Mouse (Mus musculus) liver, embryonic 13.5 days (tissue): ENCODE results near the gene Lrrc20. TPM values are rescaled to one million over a fixed set of nuclear protein-coding genes. Genes with fewer than 3 reads are reported as not detected.
A peak's percentile ranks its signal among the peaks of the same experiment; 100 is the strongest.
"Not testable (repeated sequence)": the region's sequence is repeated elsewhere in the genome, so short reads cannot be mapped to it uniquely, and the experiment has no call there.

Source experiments
- ATAC-seq: fragments of 200-750 bp; cut with Nextera tagmentation; 2 replicates; pipeline ENCODE4 v1.8.0; 2017; ENCODE audit warnings: low read depth, mild to moderate bottlenecking, moderate number of reproducible peaks, moderate library complexity
- DNase-seq: peaks from one replicate; pipeline ENCODE4 v3.0.0; 2022
- H3K27ac ChIP-seq: fragments of 300-500 bp; sonication (generic); 2 replicates; pipeline ENCODE4 v1.5.1; 2015; ENCODE audit warnings: moderate library complexity, mild to moderate bottlenecking, inconsistent platforms
- H3K27me3 ChIP-seq: fragments of 300-500 bp; sonication (generic); 2 replicates; pipeline ENCODE4 v1.6.1; 2015; ENCODE audit warnings: mild to moderate bottlenecking, inconsistent platforms
- H3K36me3 ChIP-seq: fragments of 300-500 bp; sonication (generic); 2 replicates; pipeline ENCODE4 v1.6.1; 2015; ENCODE audit warnings: mild to moderate bottlenecking, inconsistent platforms
- H3K4me1 ChIP-seq: fragments of 300-500 bp; sonication (generic); replicated peaks from 2 replicates; pipeline ENCODE4 v1.6.1; 2015; ENCODE audit warnings: inconsistent platforms
- H3K4me2 ChIP-seq: fragments of 300-500 bp; sonication (generic); 2 replicates; pipeline ENCODE4 v1.6.1; 2015; ENCODE audit warnings: inconsistent platforms, mild to moderate bottlenecking, moderate library complexity
- H3K4me3 ChIP-seq: fragments of 300-500 bp; sonication (generic); replicated peaks from 2 replicates; pipeline ENCODE4 v1.5.1; 2015; ENCODE audit warnings: mild to moderate bottlenecking, inconsistent platforms
- H3K9ac ChIP-seq: fragments of 300-500 bp; sonication (generic); 2 replicates; pipeline ENCODE4 v1.6.1; 2015; ENCODE audit warnings: mild to moderate bottlenecking, inconsistent platforms
- H3K9me3 ChIP-seq: fragments of 300-500 bp; sonication (generic); replicated peaks from 2 replicates; pipeline ENCODE4 v1.6.1; 2016; ENCODE audit warnings: inconsistent platforms
- WGBS: fragments of 180-500 bp; shearing (Covaris S2); methylation state at CpG from one replicate; pipeline ENCODE4 v1.1.7; 2015; ENCODE audit not compliant: insufficient replicate concordance; 5-methylcytosine and 5-hydroxymethylcytosine counted together
- polyA plus RNA-seq: library from polyadenylated mRNA; unstranded; fragments of >200 nt; fragmentation: Nextera tagmentation; extraction: Ambion mirVana; gene quantifications from 2 replicates; pipeline ENCODE4 v1.2.1, GENCODE M21; 2015

Gene Lrrc20
- polyA plus RNA-seq, 1 experiment from 2014 or later: 7.8 TPM

DNA sequence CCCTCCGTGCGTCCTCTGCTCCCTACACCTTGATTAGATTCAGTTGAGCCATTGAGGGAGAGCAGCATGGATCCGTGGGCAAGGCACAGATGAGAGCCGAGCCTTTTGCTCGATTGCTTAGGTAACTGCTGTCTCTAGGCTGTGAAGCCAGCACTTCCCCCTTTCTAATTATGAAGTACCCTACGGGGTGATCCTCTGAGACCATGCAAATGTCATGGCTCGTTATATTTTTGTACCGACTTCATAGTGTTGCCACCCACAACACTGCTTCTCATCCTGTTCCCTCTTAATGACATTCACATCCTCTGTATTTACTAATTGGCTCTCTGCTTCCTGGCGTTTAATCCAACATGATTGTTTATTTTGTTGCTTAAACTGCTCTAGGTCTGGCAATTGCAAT lies 146.1 kb downstream of the Lrrc20 start:
- ATAC-seq: no peak
- DNase-seq: no peak

GRCm38 (mm10) chr10:61623874-61624273 lies 148.3 kb downstream of the Lrrc20 start:
- not testable (repeated sequence) for ATAC-seq
- peaks cover 12% of the 10 kb centered on the region for H3K4me1 ChIP-seq
- 63% methylated on average over 3 of the region's 3 CpGs for WGBS

More for the DNA sequence above, 146.1 kb downstream of the Lrrc20 start:
- Histone ChIP-seq H3K36me3 (no peaks in the 10 kb centered on the region), H3K4me1 (peaks cover 12% of the 10 kb centered on the region), H3K27ac (no peak overlapping the region), H3K9ac (no peak overlapping the region), H3K27me3 (peaks cover 25% of the 10 kb centered on the region), H3K9me3 (no peaks in the 10 kb centered on the region), H3K4me3 (no peak overlapping the region), H3K4me2 (no peak overlapping the region)
- 36% methylated on average over 9 of the region's 9 CpGs for WGBS

DNA sequence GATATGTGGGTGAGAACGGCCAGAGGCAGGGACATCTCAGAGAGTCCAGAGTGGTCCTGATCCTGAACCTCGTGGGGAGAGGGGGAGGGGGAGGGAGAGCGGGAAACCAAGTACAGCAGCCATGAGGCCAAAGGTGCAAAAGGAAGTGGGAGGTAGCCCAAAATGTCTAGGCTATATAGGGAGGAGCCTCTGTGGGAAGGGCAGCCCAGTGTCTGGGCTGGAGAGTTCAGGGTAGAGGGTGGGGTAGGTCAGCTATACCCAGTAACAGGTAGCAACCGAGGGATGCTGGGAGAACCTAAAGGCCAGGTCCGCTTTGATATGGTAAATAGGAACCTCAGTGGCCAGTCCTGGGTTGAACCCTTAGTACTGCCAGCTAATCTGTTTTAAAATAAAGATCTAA lies 149.2 kb downstream of the Lrrc20 start:
- 34% methylated on average over 5 of the region's 5 CpGs for WGBS
- Histone ChIP-seq H3K27ac (no peak overlapping the region), H3K9me3 (no peaks in the 10 kb centered on the region), H3K9ac (no peak overlapping the region), H3K4me3 (no peak overlapping the region), H3K4me2 (no peak overlapping the region), H3K27me3 (peaks cover 32% of the 10 kb centered on the region), H3K4me1 (peaks cover 12% of the 10 kb centered on the region), H3K36me3 (no peaks in the 10 kb centered on the region)
- DNase-seq (no peak), ATAC-seq (no peak)

More at GRCm38 (mm10) chr10:61623874-61624273, 148.3 kb downstream of the Lrrc20 start:
- not testable (repeated sequence) for H3K4me3 ChIP-seq, DNase-seq, H3K36me3 ChIP-seq, H3K4me2 ChIP-seq, H3K27ac ChIP-seq, H3K9me3 ChIP-seq, H3K9ac ChIP-seq
- H3K27me3 ChIP-seq: peaks cover 32% of the 10 kb centered on the region

DNA sequence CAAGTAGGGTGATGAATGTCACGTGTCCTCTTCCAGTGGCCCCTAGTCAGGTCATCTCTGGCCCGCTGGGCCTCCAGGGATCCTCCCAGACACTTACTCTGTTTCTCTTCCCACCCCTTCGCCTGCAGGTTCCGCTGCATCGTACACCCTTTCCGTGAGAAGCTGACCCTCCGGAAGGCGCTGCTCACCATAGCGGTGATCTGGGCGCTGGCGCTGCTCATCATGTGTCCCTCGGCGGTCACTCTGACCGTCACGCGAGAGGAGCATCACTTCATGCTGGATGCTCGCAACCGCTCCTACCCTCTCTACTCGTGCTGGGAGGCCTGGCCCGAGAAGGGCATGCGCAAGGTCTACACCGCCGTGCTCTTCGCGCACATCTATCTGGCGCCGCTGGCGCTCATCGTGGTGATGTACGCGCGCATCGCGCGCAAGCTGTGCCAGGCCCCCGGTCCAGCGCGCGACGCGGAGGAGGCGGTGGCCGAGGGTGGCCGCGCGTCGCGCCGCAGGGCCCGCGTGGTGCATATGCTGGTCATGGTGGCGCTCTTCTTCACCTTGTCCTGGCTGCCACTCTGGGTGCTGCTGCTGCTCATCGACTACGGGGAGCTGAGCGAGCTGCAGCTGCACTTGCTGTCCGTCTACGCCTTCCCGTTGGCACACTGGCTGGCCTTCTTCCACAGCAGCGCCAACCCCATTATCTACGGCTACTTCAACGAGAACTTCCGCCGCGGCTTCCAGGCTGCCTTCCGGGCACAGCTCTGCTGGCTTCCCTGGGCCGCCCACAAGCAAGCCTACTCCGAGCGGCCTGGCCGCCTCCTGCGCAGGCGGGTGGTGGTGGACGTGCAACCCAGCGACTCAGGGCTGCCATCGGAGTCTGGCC lies 150.0 kb downstream of the Lrrc20 start:
- no peaks in the 10 kb centered on the region for H3K36me3 ChIP-seq
- H3K4me1 ChIP-seq: peaks cover 12% of the 10 kb centered on the region
- 4% methylated on average over 74 of the region's 74 CpGs for WGBS
- peak overlapping the region; percentile 64 for H3K4me2 ChIP-seq
- no peak overlapping the region for H3K27ac ChIP-seq
- peak overlapping the region; percentile 26 for H3K4me3 ChIP-seq
- no peaks in the 10 kb centered on the region for H3K9me3 ChIP-seq
- no peak for ATAC-seq
- no peak for DNase-seq
- H3K27me3 ChIP-seq: peaks cover 32% of the 10 kb centered on the region
- no peak overlapping the region for H3K9ac ChIP-seq

GRCm38 (mm10) chr10:61626551-61626950 lies 150.9 kb downstream of the Lrrc20 start:
- no peaks in the 10 kb centered on the region for H3K36me3 ChIP-seq
- H3K27ac ChIP-seq: no peak overlapping the region
- WGBS: 79% methylated on average over 3 of the region's 3 CpGs
- no peak for ATAC-seq
- no peak overlapping the region for H3K4me3 ChIP-seq
- no peak overlapping the region for H3K9ac ChIP-seq
- no peaks in the 10 kb centered on the region for H3K9me3 ChIP-seq
- no peak overlapping the region for H3K4me2 ChIP-seq
- no peak for DNase-seq
- peaks cover 32% of the 10 kb centered on the region for H3K27me3 ChIP-seq
- H3K4me1 ChIP-seq: peaks cover 12% of the 10 kb centered on the region

DNA sequence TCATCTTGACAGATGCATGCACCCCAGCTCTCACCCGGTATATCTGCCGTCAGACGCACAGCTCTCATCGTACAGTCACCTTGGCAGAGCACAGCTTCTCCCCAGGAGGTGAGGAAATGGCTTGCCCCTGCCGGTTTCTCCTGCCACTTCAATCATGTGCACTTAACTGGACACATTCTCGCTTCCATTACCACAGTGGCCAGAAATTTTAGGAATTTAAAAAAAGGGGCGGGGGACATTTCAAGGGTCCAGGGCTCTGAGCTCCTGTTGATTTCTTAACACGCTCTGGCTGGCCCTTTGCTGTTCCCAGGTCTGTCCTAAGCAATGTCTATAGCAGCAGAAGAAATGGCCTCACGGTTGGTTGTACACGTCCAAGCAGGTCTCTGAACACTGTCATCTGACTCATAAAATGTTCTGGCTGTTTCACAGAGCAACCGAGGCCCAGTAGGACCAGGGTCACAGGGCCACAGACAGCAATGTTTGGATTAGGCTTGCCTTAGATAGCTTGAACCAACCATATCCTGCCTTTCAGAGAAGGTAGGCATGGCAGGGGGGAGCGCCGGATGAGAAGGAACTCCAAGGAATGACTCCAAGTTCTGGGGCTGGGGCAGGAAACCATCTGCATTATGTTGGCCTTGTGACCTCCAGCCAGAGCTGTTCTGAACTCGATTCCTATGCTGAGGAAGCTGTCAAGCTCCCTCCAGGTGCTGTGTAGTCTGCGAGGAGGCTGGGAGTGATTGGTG lies 151.8 kb downstream of the Lrrc20 start:
- Histone ChIP-seq H3K4me2 (no peak overlapping the region), H3K4me3 (no peak overlapping the region), H3K27me3 (peaks cover 32% of the 10 kb centered on the region), H3K36me3 (no peaks in the 10 kb centered on the region), H3K9ac (no peak overlapping the region), H3K9me3 (no peaks in the 10 kb centered on the region), H3K27ac (no peak overlapping the region), H3K4me1 (peaks cover 12% of the 10 kb centered on the region)
- DNase-seq (no peak), ATAC-seq (no peak)
- WGBS: 69% methylated on average over 15 of the region's 15 CpGs

- Histone ChIP-seq H3K9me3 (no peaks in the 10 kb centered on the region), H3K27ac (no peak overlapping the region), H3K9ac (no peak overlapping the region), H3K27me3 (peaks cover 32% of the 10 kb centered on the region), H3K4me2 (no peak overlapping the region), H3K4me1 (peaks cover 12% of the 10 kb centered on the region), H3K4me3 (no peak overlapping the region), H3K36me3 (no peaks in the 10 kb centered on the region)
- 68% methylated on average over 4 of the region's 4 CpGs for WGBS
- ATAC-seq (no peak), DNase-seq (no peak)
These were observed 152.3 kb downstream of the Lrrc20 start for GRCm38 (mm10) chr10:61627938-61628250.

Other genes with a start within 250 kb of the Lrrc20 start
- 0.16 and 0.21 TPM in 2 replicates for gene Adamts14, start 202.4 kb upstream of the Lrrc20 start, polyA plus RNA-seq
- not detected in 2 replicates for gene Prf1, start 178.0 kb upstream of the Lrrc20 start, polyA plus RNA-seq
- 6.1 and 7.7 TPM in 2 replicates for gene Pald1, start 92.3 kb upstream of the Lrrc20 start, polyA plus RNA-seq
- 0.46 and 0.50 TPM in 2 replicates for gene Nodal, start 57.8 kb upstream of the Lrrc20 start, polyA plus RNA-seq
- gene Eif4ebp2, start 23.1 kb upstream of the Lrrc20 start, polyA plus RNA-seq: 47.4 and 50.8 TPM in 2 replicates
- 0.02 TPM in 1 of 2 replicates, not detected in the other for gene Npffr1, start 119.7 kb downstream of the Lrrc20 start, polyA plus RNA-seq
- gene Ppa1, start 172.8 kb downstream of the Lrrc20 start, polyA plus RNA-seq: 140 and 158 TPM in 2 replicates
- 89.1 and 99.9 TPM in 2 replicates for gene Sar1a, start 204.5 kb downstream of the Lrrc20 start, polyA plus RNA-seq
- gene Tysnd1, start 219.7 kb downstream of the Lrrc20 start, polyA plus RNA-seq: 19.2 and 19.6 TPM in 2 replicates
- gene Aifm2, start 239.5 kb downstream of the Lrrc20 start, polyA plus RNA-seq: 3.0 and 3.1 TPM in 2 replicates